Mouse (Mus musculus) midbrain, embryonic 10.5 days (tissue): ENCODE results near the gene Gm20388. TPM values are rescaled to one million over a fixed set of nuclear protein-coding genes. Genes with fewer than 3 reads are reported as not detected.
"Not testable (repeated sequence)": the region's sequence is repeated elsewhere in the genome, so short reads cannot be mapped to it uniquely, and the experiment has no call there.

ENCODE experiments used
- DNase-seq: peaks from one replicate; pipeline ENCODE4 v3.0.0-alpha.2; 2017; ENCODE audit warnings: low spot score
- H3K27ac ChIP-seq: fragments of 300-500 bp; sonication (generic); replicated peaks from 2 replicates; pipeline ENCODE4 v1.5.1; 2016; ENCODE audit warnings: mild to moderate bottlenecking
- H3K27me3 ChIP-seq: fragments of 300-500 bp; sonication (generic); 2 replicates; pipeline ENCODE4 v1.6.1; 2016; ENCODE audit warnings: low read depth, mild to moderate bottlenecking; ENCODE audit not compliant: poor library complexity, severe bottlenecking
- H3K36me3 ChIP-seq: fragments of 300-500 bp; sonication (generic); 2 replicates; pipeline ENCODE4 v1.6.1; 2016; ENCODE audit warnings: mild to moderate bottlenecking, moderate library complexity
- H3K4me1 ChIP-seq: fragments of 300-500 bp; sonication (generic); 2 replicates; pipeline ENCODE4 v1.6.1; 2016
- H3K4me3 ChIP-seq: fragments of 300-500 bp; sonication (generic); 2 replicates; pipeline ENCODE4 v1.5.1; 2016; ENCODE audit warnings: mild to moderate bottlenecking, moderate library complexity
- H3K9me3 ChIP-seq: fragments of 300-500 bp; sonication (generic); replicated peaks from 2 replicates; pipeline ENCODE4 v1.6.1; 2016; ENCODE audit warnings: mild to moderate bottlenecking
- WGBS: fragments of 180-500 bp; shearing (Covaris S2); methylation state at CpG from one replicate; pipeline ENCODE4 v1.1.7; 2016; 5-methylcytosine and 5-hydroxymethylcytosine counted together
- polyA plus RNA-seq: library from polyadenylated mRNA; unstranded; fragments of >200 nt; fragmentation: Nextera tagmentation; extraction: Ambion mirVana; gene quantifications from 2 replicates; pipeline ENCODE4 v1.2.1, GENCODE M21; 2016

Gm20388 gene
- polyA plus RNA-seq, 1 experiment from 2014 or later: 7.1 TPM

- 0 out of 2 replicates have a peak, but pooled peaks cover 7% of the 10 kb centered on the region for H3K27me3 ChIP-seq
- H3K9me3 ChIP-seq: no peaks in the 10 kb centered on the region
- H3K4me1 ChIP-seq: peaks cover 30% of the 10 kb centered on the region
- H3K36me3 ChIP-seq: no peaks in the 10 kb centered on the region
- peak overlapping the region; percentile 10; the same call in 1 of the 2 replicates for H3K27ac ChIP-seq
- 78% methylated on average over 18 of the region's 18 CpGs for WGBS
- no peak for DNase-seq
- H3K4me3 ChIP-seq: no peak overlapping the region
These were observed 1405.4 kb downstream of the Gm20388 start for GRCm38 (mm10) chr8:121316009-121316408.

- H3K9me3 ChIP-seq, H3K4me3 ChIP-seq, DNase-seq, H3K36me3 ChIP-seq, H3K27ac ChIP-seq, H3K27me3 ChIP-seq: not testable (repeated sequence)
- H3K4me1 ChIP-seq: peaks cover 24% of the 10 kb centered on the region; the same call in 1 of the 2 replicates
- WGBS: no CpG with 5 or more reads among the region's 19 CpGs
These were observed 1408.1 kb downstream of the Gm20388 start for GRCm38 (mm10) chr8:121318756-121319155.

- Histone ChIP-seq H3K4me3 (no peak overlapping the region), H3K4me1 (peaks cover 20% of the 10 kb centered on the region; the same call in 1 of the 2 replicates), H3K9me3 (no peaks in the 10 kb centered on the region), H3K27ac (no peak overlapping the region), H3K36me3 (no peaks in the 10 kb centered on the region), H3K27me3 (no peaks in the 10 kb centered on the region)
- DNase-seq: no peak
- 77% methylated on average over 5 of the region's 5 CpGs for WGBS
These were observed 1408.8 kb downstream of the Gm20388 start for GRCm38 (mm10) chr8:121319491-121319890.

GRCm38 (mm10) chr8:121326164-121326910, 1415.7 kb downstream of the Gm20388 start:
- Histone ChIP-seq H3K27ac (peak overlapping the region; percentile 17; the same call in 1 of the 2 replicates), H3K4me3 (no peak overlapping the region), H3K4me1 (peaks cover 9% of the 10 kb centered on the region), H3K9me3 (no peaks in the 10 kb centered on the region), H3K27me3 (no peaks in the 10 kb centered on the region), H3K36me3 (no peaks in the 10 kb centered on the region)
- WGBS: 67% methylated on average over 18 of the region's 18 CpGs
- DNase-seq: no peak

GRCm38 (mm10) chr8:121332436-121332835, 1421.8 kb downstream of the Gm20388 start:
- no peak for DNase-seq
- H3K27me3 ChIP-seq: no peaks in the 10 kb centered on the region
- WGBS: 78% methylated on average over 8 of the region's 8 CpGs
- H3K4me3 ChIP-seq: no peak overlapping the region
- peaks cover 7% of the 10 kb centered on the region; the same call in 1 of the 2 replicates for H3K9me3 ChIP-seq
- peaks cover 20% of the 10 kb centered on the region for H3K4me1 ChIP-seq
- no peak overlapping the region for H3K27ac ChIP-seq
- no peaks in the 10 kb centered on the region for H3K36me3 ChIP-seq

GRCm38 (mm10) chr8:121334495-121335424, 1424.1 kb downstream of the Gm20388 start:
- Histone ChIP-seq H3K9me3 (peaks cover 7% of the 10 kb centered on the region; the same call in 1 of the 2 replicates), H3K4me1 (peaks cover 20% of the 10 kb centered on the region), H3K27me3 (no peaks in the 10 kb centered on the region), H3K36me3 (no peaks in the 10 kb centered on the region), H3K27ac (peak overlapping the region; percentile 73), H3K4me3 (no peak overlapping the region)
- DNase-seq: no peak
- WGBS: 81% methylated on average over 33 of the region's 33 CpGs

GRCm38 (mm10) chr8:121335684-121336083, 1425.0 kb downstream of the Gm20388 start:
- whole genome bisulfite sequencing: 96% methylated on average over 7 of the region's 7 CpGs
- no peaks in the 10 kb centered on the region for H3K36me3 ChIP-seq

GRCm38 (mm10) chr8:121342931-121343330, 1432.3 kb downstream of the Gm20388 start:
- WGBS: 69% methylated on average over 13 of the region's 13 CpGs
- no peak for DNase-seq

More at GRCm38 (mm10) chr8:121335684-121336083, 1425.0 kb downstream of the Gm20388 start:
- no peaks in the 10 kb centered on the region for H3K27me3 ChIP-seq
- no peak overlapping the region for H3K4me3 ChIP-seq
- peaks cover 24% of the 10 kb centered on the region for H3K4me1 ChIP-seq
- no peak overlapping the region for H3K27ac ChIP-seq
- DNase-seq: no peak
- H3K9me3 ChIP-seq: peaks cover 7% of the 10 kb centered on the region; the same call in 1 of the 2 replicates

GRCm38 (mm10) chr8:121344486-121344885, 1433.8 kb downstream of the Gm20388 start:
- Histone ChIP-seq H3K27ac (peak overlapping the region; percentile 30; the same call in 1 of the 2 replicates), H3K27me3 (no peaks in the 10 kb centered on the region)
- 92% methylated on average over 9 of the region's 9 CpGs for WGBS

More at GRCm38 (mm10) chr8:121342931-121343330, 1432.3 kb downstream of the Gm20388 start:
- H3K27me3 ChIP-seq: no peaks in the 10 kb centered on the region
- H3K4me1 ChIP-seq: 0 out of 2 replicates have a peak, but pooled peaks cover 10% of the 10 kb centered on the region
- H3K27ac ChIP-seq: peak overlapping the region; percentile 28; the same call in 1 of the 2 replicates
- H3K4me3 ChIP-seq: no peak overlapping the region
- no peaks in the 10 kb centered on the region for H3K36me3 ChIP-seq
- no peaks in the 10 kb centered on the region for H3K9me3 ChIP-seq

GRCm38 (mm10) chr8:121346175-121346574, 1435.5 kb downstream of the Gm20388 start:
- H3K4me3 ChIP-seq: no peak overlapping the region
- no peaks in the 10 kb centered on the region for H3K9me3 ChIP-seq
- H3K36me3 ChIP-seq: no peaks in the 10 kb centered on the region
- 90% methylated on average over 13 of the region's 13 CpGs for WGBS
- peaks cover 21% of the 10 kb centered on the region for H3K4me1 ChIP-seq
- no peaks in the 10 kb centered on the region for H3K27me3 ChIP-seq
- no peak for DNase-seq
- no peak overlapping the region for H3K27ac ChIP-seq

More at GRCm38 (mm10) chr8:121344486-121344885, 1433.8 kb downstream of the Gm20388 start:
- Histone ChIP-seq H3K36me3 (no peaks in the 10 kb centered on the region), H3K4me1 (peaks cover 22% of the 10 kb centered on the region; the same call in 1 of the 2 replicates), H3K4me3 (no peak overlapping the region), H3K9me3 (no peaks in the 10 kb centered on the region)
- no peak for DNase-seq

GRCm38 (mm10) chr8:121346862-121347261, 1436.2 kb downstream of the Gm20388 start:
- WGBS: 77% methylated on average over 9 of the region's 9 CpGs

GRCm38 (mm10) chr8:121348998-121349397, 1438.4 kb downstream of the Gm20388 start:
- H3K4me3 ChIP-seq: no peak overlapping the region
- 0 out of 2 replicates have a peak overlapping the region, but pooled peaks have one; percentile 23 for H3K27ac ChIP-seq
- no peaks in the 10 kb centered on the region for H3K36me3 ChIP-seq
- DNase-seq: no peak
- H3K27me3 ChIP-seq: 0 out of 2 replicates have a peak, but pooled peaks cover 7% of the 10 kb centered on the region
- H3K4me1 ChIP-seq: peaks cover 21% of the 10 kb centered on the region
- H3K9me3 ChIP-seq: no peaks in the 10 kb centered on the region
- WGBS: 52% methylated on average over 4 of the region's 4 CpGs

More at GRCm38 (mm10) chr8:121346862-121347261, 1436.2 kb downstream of the Gm20388 start:
- no peak for DNase-seq
- Histone ChIP-seq H3K4me3 (no peak overlapping the region), H3K27me3 (no peaks in the 10 kb centered on the region), H3K36me3 (no peaks in the 10 kb centered on the region), H3K27ac (no peak overlapping the region), H3K9me3 (no peaks in the 10 kb centered on the region), H3K4me1 (peaks cover 21% of the 10 kb centered on the region)
